In the genomic region with DNA sequence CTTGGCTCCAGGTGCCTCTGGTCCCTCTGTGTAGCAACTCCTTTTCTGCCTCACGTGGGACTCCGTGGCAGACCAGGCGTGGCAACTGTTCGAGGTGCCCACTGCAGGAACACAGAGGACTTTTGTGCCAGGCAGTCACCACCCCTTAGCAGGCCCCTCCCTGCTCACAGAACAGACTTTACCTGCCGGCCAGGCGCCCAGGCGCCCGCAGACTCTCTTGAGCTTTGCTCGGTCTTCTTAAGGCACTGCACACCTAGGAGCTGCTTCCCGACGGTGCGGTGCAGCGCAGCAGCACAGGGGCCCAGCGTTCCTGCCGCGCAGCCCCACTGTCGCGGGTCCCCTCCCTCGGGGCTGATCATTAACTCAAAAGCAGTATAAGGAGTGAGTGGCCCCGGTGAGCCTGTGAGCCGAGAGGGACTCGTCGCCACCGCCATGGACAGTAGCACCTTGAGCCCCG, we compare ENCODE assay signal across 9 mouse cellular contexts. TPM values are rescaled to one million over a fixed set of nuclear protein-coding genes. Genes with fewer than 3 reads are reported as not detected.
A peak's percentile ranks its signal among the peaks of the same experiment; 100 is the strongest.
DNase-seq lines count a peak whose midpoint lies in the region; ATAC-seq and TF ChIP-seq lines count a peak whose summit lies in the region.
"Had no signal": no experiment of that assay in that cellular context is flagged by ENCODE, and none has a peak within 500 bp of the region (broad histone marks: within the 10 kb centered on the region; RNA-seq: fewer than 3 reads in every experiment).

Gene Slc5a1 (plus strand): TSS at position 195 of the 457 bp plus-strand sequence.

- H3K4me3 ChIP-seq in neural tube, embryonic 12.5 days = no peak within 1 kb of the TSS
- peak within 1 kb of the TSS; percentile 51 for H3K4me3 ChIP-seq in intestine, postnatal 0 days (ENCODE audit: low read depth, low read length)
- H3K4me3 ChIP-seq in lung, embryonic 14.5 days (ENCODE audit: low read depth, low read length) = peak within 1 kb of the TSS; percentile 15; the same call in 1 of the 2 replicates

- H3K4me2 ChIP-seq in neural tube, embryonic 12.5 days (replicated peaks) = peak within 1 kb of the TSS; percentile 26; the same call in 1 of the 2 replicates
- peak within 1 kb of the TSS; percentile 64 for H3K4me2 ChIP-seq in intestine, postnatal 0 days (replicated peaks; ENCODE audit: low read depth)
- peak within 1 kb of the TSS; percentile 43 for H3K4me2 ChIP-seq in lung, embryonic 14.5 days

- 17% methylated on average over 25 of the region's 25 CpGs for WGBS in neural tube, embryonic 12.5 days
- WGBS in intestine, postnatal 0 days = 6% methylated on average over 25 of the region's 25 CpGs
- WGBS in lung, embryonic 14.5 days = 12% methylated on average over 25 of the region's 25 CpGs

- no peak for ATAC-seq in neural tube, embryonic 12.5 days (ENCODE audit: low FRiP score, low read depth)
- peak; percentile 88 for ATAC-seq in intestine, postnatal 0 days
- ATAC-seq in lung, embryonic 14.5 days (ENCODE audit: insufficient read depth) = no peak

- no peak for TF ChIP-seq CTCF in intestine, postnatal 0 days (IDR thresholded peaks at IDR 0.05; ENCODE audit: low read depth)
- no peak for TF ChIP-seq CTCF in lung, embryonic 14.5 days (IDR thresholded peaks at IDR 0.05; ENCODE audit: low read depth)

- no peak within 1 kb of the TSS for H3K27ac ChIP-seq in neural tube, embryonic 12.5 days
- H3K27ac ChIP-seq in intestine, postnatal 0 days (ENCODE audit: low read depth, low read length) = peak within 1 kb of the TSS; percentile 94
- H3K27ac ChIP-seq in lung, embryonic 14.5 days (ENCODE audit: low read depth) = no peak within 1 kb of the TSS

- no peaks in the 10 kb centered on the region for H3K36me3 ChIP-seq in neural tube, embryonic 12.5 days
- no peaks in the 10 kb centered on the region for H3K36me3 ChIP-seq in intestine, postnatal 0 days (ENCODE audit: control insufficient read depth, insufficient read depth)
- H3K36me3 ChIP-seq in lung, embryonic 14.5 days (ENCODE audit: insufficient read depth) = no peaks in the 10 kb centered on the region
- H3K36me3 ChIP-seq: G1E had no signal

- H3K9ac ChIP-seq in neural tube, embryonic 12.5 days = no peak within 1 kb of the TSS
- peak within 1 kb of the TSS; percentile 70 for H3K9ac ChIP-seq in intestine, postnatal 0 days (ENCODE audit: low read depth, low read length)
- H3K9ac ChIP-seq in lung, embryonic 14.5 days = no peak within 1 kb of the TSS

- 0 out of 2 replicates have a peak, but pooled peaks cover 3% of the 10 kb centered on the region for H3K4me1 ChIP-seq in neural tube, embryonic 12.5 days
- H3K4me1 ChIP-seq in intestine, postnatal 0 days (replicated peaks; ENCODE audit: control insufficient read depth, insufficient read depth, low read length) = no peaks in the 10 kb centered on the region
- no peaks in the 10 kb centered on the region for H3K4me1 ChIP-seq in lung, embryonic 14.5 days (ENCODE audit: insufficient read depth)

- H3K9me3 ChIP-seq in neural tube, embryonic 12.5 days = no peaks in the 10 kb centered on the region
- no peaks in the 10 kb centered on the region for H3K9me3 ChIP-seq in intestine, postnatal 0 days (ENCODE audit: control insufficient read depth)
- H3K9me3 ChIP-seq in lung, embryonic 14.5 days (ENCODE audit: low read depth, low read length) = no peaks in the 10 kb centered on the region
- H3K9me3 ChIP-seq: G1E had no signal

- H3K27me3 ChIP-seq in neural tube, embryonic 12.5 days (replicated peaks) = peaks cover 25% of the 10 kb centered on the region
- H3K27me3 ChIP-seq in intestine, postnatal 0 days (replicated peaks; ENCODE audit: control insufficient read depth, insufficient read depth, low read length) = no peaks in the 10 kb centered on the region
- H3K27me3 ChIP-seq in lung, embryonic 14.5 days (ENCODE audit: insufficient read depth, low read length) = peaks cover 31% of the 10 kb centered on the region

- no peak for DNase-seq in neural tube, embryonic 10.5 days (ENCODE audit: extremely low spot score, low spot score)
- DNase-seq in lung, embryonic 14.5 days = peak; percentile 11
- DNase-seq in testis, postnatal 14 days (ENCODE audit: low spot score) = peak; percentile 13
- DNase-seq in cerebellum, adult 18-20 months = no peak
- no peak for DNase-seq in cerebellum, postnatal 10 days
- no peak for DNase-seq in spleen, postnatal 14 days (ENCODE audit: low spot score in 2 of 2)

RNA-seq across cellular contexts. Expression of gene Slc5a1, which starts in this region (rescaled TPM):
- 0.04 TPM in 1 of 2 replicates, not detected in the other for polyA plus RNA-seq in neural tube, embryonic 12.5 days (2016; fragmentation: Nextera tagmentation; extraction: Ambion mirVana)
- 158 and 164 TPM in 2 replicates for polyA plus RNA-seq in intestine, postnatal 0 days (2015; fragmentation: Nextera tagmentation; extraction: Ambion mirVana)
- 0.07 and 0.20 TPM in 2 replicates for polyA plus RNA-seq in lung, embryonic 14.5 days (2014; fragmentation: Nextera tagmentation; extraction: Ambion mirVana)
- polyA plus RNA-seq: G1E had no signal

Comparison
In these comparisons a context has a peak if more than half of its experiments do, and no peak if none do; other contexts are left out.
1. RNA of gene Slc5a1 (polyA plus RNA-seq): 158 to 164 TPM in intestine, postnatal 0 days; 0.07 to 0.20 TPM in lung, embryonic 14.5 days and 0.04 TPM in neural tube, embryonic 12.5 days; every median in the first group is over 100 times any median in the second.
2. Peak in DNase-seq, H3K4me3 ChIP-seq and H3K4me2 ChIP-seq in lung, embryonic 14.5 days; RNA of the gene not detected or under 1 TPM.
3. Peak in every context shown above with its lines, with median percentiles within 50 percentile points of each other: H3K4me2 ChIP-seq.